Mouse (Mus musculus): ENCODE results near the gene Pabpc1l. TPM values are rescaled to one million over a fixed set of nuclear protein-coding genes. Genes with fewer than 3 reads are reported as not detected.

The Pabpc1l gene
- total and polyA plus RNA-seq, 3 experiments, result 0.47 to 0.96 (median 0.76) TPM

GRCm38 (mm10) chr2:164084342-164084700 is 59.1 kb downstream of the Pabpc1l start:
- Histone ChIP-seq H3K27ac (ENCODE audit: insufficient read depth, low read depth) (peak overlapping the region; percentile 99), H3K27me3 (replicated peaks) (no peaks in the 10 kb centered on the region), H3K9ac (ENCODE audit: insufficient read depth, low read depth) (peak overlapping the region; percentile 75), H3K4me2 (ENCODE audit: insufficient read depth, low read depth, poor library complexity, severe bottlenecking) (peak overlapping the region; percentile 90), H3K79me2 (replicated peaks; ENCODE audit: control insufficient read depth, extremely low read depth, insufficient read depth, poor library complexity, severe bottlenecking) (peaks cover 28% of the 10 kb centered on the region), H3K4me3 (replicated peaks in 1 of 3; ENCODE audit: low read depth in 2 of 3, low read length in 2 of 3, poor library complexity in 1 of 3) (peak overlapping the region; percentile 15 to 33 (median 31)), H3K36me3 (replicated peaks in 1 of 2; ENCODE audit: control insufficient read depth in 1 of 2, insufficient read depth in 1 of 2, low read length in 1 of 2) (peaks cover 57 to 79% of the 10 kb centered on the region in 2 experiments), H3K9me3 (replicated peaks; ENCODE audit: low read length) (no peaks in the 10 kb centered on the region), H3K4me1 (ENCODE audit: control insufficient read depth in 1 of 2, insufficient read depth in 2 of 2) (peaks cover 12 to 87% of the 10 kb centered on the region in 2 experiments)
- TF ChIP-seq POLR2A (IDR thresholded peaks at IDR 0.05; ENCODE audit: low read depth, low read length), result 0 out of 2 replicates have a peak, but pooled peaks have one; percentile 1
- TF ChIP-seq ETS1 (conservative IDR thresholded peaks at IDR 0.05; ENCODE audit: low read depth, low read length), result no peak
- TF ChIP-seq MAZ (IDR thresholded peaks at IDR 0.05; ENCODE audit: low read depth, low read length), result 0 out of 2 replicates have a peak, but pooled peaks have one; percentile 10
- peak; percentile 74 for DNase-seq (ENCODE audit: extremely low read depth)
- in situ Hi-C loops (cut with MboI; ENCODE audit: low pct_ligation_motif_present, low pct_unique_long_range_greater_than_20kb, low sequenced_read_pairs) (no loop called here), dilution Hi-C loops (cut with MboI; ENCODE audit: extremely low pct_ligation_motif_present, extremely low pct_unique_long_range_greater_than_20kb, low sequenced_read_pairs) (no loop called here)

DNA sequence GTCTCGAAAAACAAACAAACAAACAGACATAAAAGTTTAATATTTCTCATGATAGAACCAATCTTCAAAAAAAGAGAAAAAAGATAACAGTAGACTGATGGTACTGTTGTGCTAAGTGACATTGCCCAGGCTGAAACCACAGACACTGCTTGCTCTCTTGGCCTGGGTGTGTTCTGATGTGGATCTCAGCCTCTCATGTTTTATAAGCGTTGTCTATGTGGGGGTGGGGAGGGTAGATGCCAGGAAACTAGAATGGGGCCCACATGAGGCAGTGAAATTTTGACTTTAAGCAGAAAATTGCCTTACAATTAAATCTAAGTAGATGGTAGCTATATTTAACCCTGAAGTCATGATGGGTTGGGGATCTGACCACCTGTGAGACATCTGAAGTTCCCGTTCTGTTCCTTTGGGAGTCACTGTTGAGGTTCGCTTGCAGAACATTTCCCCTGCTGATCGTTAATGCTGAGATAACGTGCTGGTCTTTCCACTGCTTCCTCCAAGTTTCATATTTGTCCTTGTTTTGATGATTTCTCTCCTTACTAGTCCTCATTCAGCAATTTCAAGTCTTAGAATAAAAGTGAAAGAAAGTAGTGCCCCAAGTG is 62.3 kb downstream of the Pabpc1l start:
- dilution Hi-C loops (cut with MboI; ENCODE audit: extremely low pct_ligation_motif_present, extremely low pct_unique_long_range_greater_than_20kb, low sequenced_read_pairs) (no loop called here), in situ Hi-C loops (cut with MboI; ENCODE audit: low pct_ligation_motif_present, low pct_unique_long_range_greater_than_20kb, low sequenced_read_pairs) (no loop called here)
- Histone ChIP-seq H3K4me1 (ENCODE audit: control insufficient read depth in 1 of 2, insufficient read depth in 2 of 2) (peaks cover 7 to 76% of the 10 kb centered on the region in 2 experiments), H3K9me3 (replicated peaks; ENCODE audit: low read length) (no peaks in the 10 kb centered on the region), H3K4me2 (ENCODE audit: insufficient read depth, low read depth, poor library complexity, severe bottlenecking) (no peak overlapping the region), H3K4me3 (replicated peaks in 1 of 3; ENCODE audit: low read depth in 2 of 3, low read length in 2 of 3, poor library complexity in 1 of 3) (no peak overlapping the region), H3K9ac (ENCODE audit: insufficient read depth, low read depth) (no peak overlapping the region), H3K36me3 (replicated peaks in 1 of 2; ENCODE audit: control insufficient read depth in 1 of 2, insufficient read depth in 1 of 2, low read length in 1 of 2) (peaks cover 57 to 77% of the 10 kb centered on the region in 2 experiments), H3K27me3 (replicated peaks) (no peaks in the 10 kb centered on the region), H3K27ac (ENCODE audit: insufficient read depth, low read depth) (peak overlapping the region; percentile 18; the same call in 1 of the 2 replicates), H3K79me2 (replicated peaks; ENCODE audit: control insufficient read depth, extremely low read depth, insufficient read depth, poor library complexity, severe bottlenecking) (peaks cover 30% of the 10 kb centered on the region)
- peak; percentile 42; the same call in 1 of the 2 replicates for TF ChIP-seq ETS1 (conservative IDR thresholded peaks at IDR 0.05; ENCODE audit: low read depth, low read length)
- 0 out of 2 replicates have a peak, but pooled peaks have one; percentile 18 for TF ChIP-seq TCF12 (IDR thresholded peaks at IDR 0.05; ENCODE audit: low read depth, low read length)
- no peak for TF ChIP-seq NELFE (IDR thresholded peaks at IDR 0.05; ENCODE audit: low read depth, low read length)
- TF ChIP-seq MEF2A (IDR thresholded peaks at IDR 0.05; ENCODE audit: borderline replicate concordance, low read depth, low read length), result peak; percentile 58; the same call in 1 of the 2 replicates
- 0 out of 2 replicates have a peak, but pooled peaks have one; percentile 5 for TF ChIP-seq MAFK (IDR thresholded peaks at IDR 0.05; ENCODE audit: insufficient replicate concordance, low read length)
- TF ChIP-seq ZMIZ1 (IDR thresholded peaks at IDR 0.05; ENCODE audit: low read depth, low read length), result no peak
- no peak for TF ChIP-seq TBP (conservative IDR thresholded peaks at IDR 0.05; ENCODE audit: low read depth, low read length)
- TF ChIP-seq JUND (conservative IDR thresholded peaks at IDR 0.05; ENCODE audit: low read depth, low read length), result no peak
- TF ChIP-seq CHD2 (IDR thresholded peaks at IDR 0.05; ENCODE audit: low read length), result no peak
- no peak for TF ChIP-seq GABPA (IDR thresholded peaks at IDR 0.05; ENCODE audit: insufficient replicate concordance, low read depth, low read length)
- no peak; the same call in 1 of the 2 replicates for TF ChIP-seq RAD21 (IDR thresholded peaks at IDR 0.05; ENCODE audit: low read depth, low read length)
- TF ChIP-seq MAX (IDR thresholded peaks at IDR 0.05; ENCODE audit: low read length), result no peak
- peak; percentile 47; the same call in 1 of the 2 replicates for TF ChIP-seq BHLHE40 (IDR thresholded peaks at IDR 0.05; ENCODE audit: low read depth, low read length)
- no peak for TF ChIP-seq HCFC1 (IDR thresholded peaks at IDR 0.05; ENCODE audit: low read depth, low read length)
- TF ChIP-seq SIN3A (IDR thresholded peaks at IDR 0.05; ENCODE audit: low read length), result no peak
- TF ChIP-seq CTCF (conservative IDR thresholded peaks at IDR 0.05 in 1 of 2, IDR thresholded peaks at IDR 0.05 in 1 of 2; ENCODE audit: low read depth in 2 of 2, low read length in 2 of 2), result peak in 1 of 2 experiments; percentile 26; a peak in 2 of 4 replicates
- TF ChIP-seq USF1 (IDR thresholded peaks at IDR 0.05; ENCODE audit: low read depth, low read length), result no peak
- no peak for TF ChIP-seq NRF1 (IDR thresholded peaks at IDR 0.05; ENCODE audit: low read depth, low read length)
- TF ChIP-seq POLR2A (IDR thresholded peaks at IDR 0.05; ENCODE audit: low read depth, low read length), result no peak
- no peak for TF ChIP-seq RCOR1 (conservative IDR thresholded peaks at IDR 0.05; ENCODE audit: low read depth, low read length)
- TF ChIP-seq IRF4 (IDR thresholded peaks at IDR 0.05; ENCODE audit: low read depth, low read length), result no peak
- peak; percentile 52 for DNase-seq (ENCODE audit: extremely low read depth)

Measured in CH12.LX (cell line).